Mouse (Mus musculus) cortical plate, adult 2 months (tissue): ENCODE measurements around the gene Rxfp4.

ENCODE experiments used
- CTCF ChIP-seq: fragments of 200-500 bp; IDR thresholded peaks from 2 replicates; pipeline ENCODE4 v1.5.1; 2011; ENCODE audit warnings: mild to moderate bottlenecking, control low read depth, low read length; ENCODE audit not compliant: insufficient read depth; ENCODE audit errors: extremely low read depth
- POLR2A ChIP-seq: fragments of 200-500 bp; IDR thresholded peaks from 2 replicates; pipeline ENCODE4 v1.6.1; 2011; ENCODE audit warnings: mild to moderate bottlenecking, low read length, control low read depth; ENCODE audit not compliant: insufficient read depth; ENCODE audit errors: extremely low read depth

- TF ChIP-seq POLR2A: no peak
- no peak for TF ChIP-seq CTCF
These were observed 47.3 kb upstream of the Rxfp4 start for GRCm38 (mm10) chr3:88700247-88700646.
